Mouse (Mus musculus) olfactory bulb, adult 2 months (tissue): Measurements from ENCODE around the gene Mfsd13b.

Experiments used
- CTCF ChIP-seq: fragments of 200-500 bp; IDR thresholded peaks from 2 replicates; pipeline ENCODE4 v1.5.1; 2012; ENCODE audit warnings: low read depth, mild to moderate bottlenecking, low read length, moderate library complexity; ENCODE audit not compliant: insufficient read depth
- POLR2A ChIP-seq: fragments of 200-500 bp; IDR thresholded peaks from 2 replicates; pipeline ENCODE4 v1.6.1; 2012; ENCODE audit warnings: mild to moderate bottlenecking, low read depth, low read length, moderate library complexity; ENCODE audit not compliant: insufficient read depth

DNA sequence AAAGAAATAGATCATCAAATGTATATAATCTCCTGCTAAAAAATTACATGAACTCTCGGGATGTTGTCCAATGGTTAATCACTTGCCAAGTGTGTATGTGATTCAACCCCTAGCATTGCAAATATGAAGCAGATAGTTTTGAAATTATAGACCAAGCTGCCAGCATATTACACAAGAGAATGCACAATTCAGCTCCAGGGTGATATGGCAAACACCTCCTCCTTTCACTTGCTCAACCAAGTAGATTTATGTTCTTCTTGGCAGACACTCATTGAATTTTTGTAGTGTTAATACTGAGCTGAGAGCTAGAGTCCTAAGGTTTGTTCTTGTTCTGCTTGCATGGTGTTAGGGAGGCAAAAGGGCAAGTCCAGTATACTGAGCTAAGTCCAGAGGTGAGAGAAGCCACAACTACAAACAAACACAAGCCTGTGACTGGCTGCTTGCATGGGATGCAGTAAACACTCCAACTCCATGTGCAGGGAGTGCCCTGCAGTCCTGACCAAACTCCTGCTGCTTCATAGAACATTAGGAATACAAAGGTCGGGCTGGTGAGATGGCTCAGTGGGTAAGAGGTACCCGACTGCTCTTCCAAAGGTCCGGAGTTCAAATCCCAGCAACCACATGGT, 21.6 kb downstream of the Mfsd13b start:
- TF ChIP-seq CTCF (no peak), POLR2A (no peak)
